Mouse (Mus musculus) liver, embryonic 13.5 days (tissue): ENCODE measurements around the gene 1600002K03Rik. TPM values are rescaled to one million over a fixed set of nuclear protein-coding genes. Genes with fewer than 3 reads are reported as not detected.

ENCODE experiments used
- ATAC-seq: fragments of 200-750 bp; cut with Nextera tagmentation; 2 replicates; pipeline ENCODE4 v1.8.0; 2017; ENCODE audit warnings: low read depth, mild to moderate bottlenecking, moderate number of reproducible peaks, moderate library complexity
- DNase-seq: peaks from one replicate; pipeline ENCODE4 v3.0.0; 2022
- H3K27ac ChIP-seq: fragments of 300-500 bp; sonication (generic); 2 replicates; pipeline ENCODE4 v1.5.1; 2015; ENCODE audit warnings: moderate library complexity, mild to moderate bottlenecking, inconsistent platforms
- H3K27me3 ChIP-seq: fragments of 300-500 bp; sonication (generic); 2 replicates; pipeline ENCODE4 v1.6.1; 2015; ENCODE audit warnings: mild to moderate bottlenecking, inconsistent platforms
- H3K36me3 ChIP-seq: fragments of 300-500 bp; sonication (generic); 2 replicates; pipeline ENCODE4 v1.6.1; 2015; ENCODE audit warnings: mild to moderate bottlenecking, inconsistent platforms
- H3K4me1 ChIP-seq: fragments of 300-500 bp; sonication (generic); replicated peaks from 2 replicates; pipeline ENCODE4 v1.6.1; 2015; ENCODE audit warnings: inconsistent platforms
- H3K4me2 ChIP-seq: fragments of 300-500 bp; sonication (generic); 2 replicates; pipeline ENCODE4 v1.6.1; 2015; ENCODE audit warnings: inconsistent platforms, mild to moderate bottlenecking, moderate library complexity
- H3K4me3 ChIP-seq: fragments of 300-500 bp; sonication (generic); replicated peaks from 2 replicates; pipeline ENCODE4 v1.5.1; 2015; ENCODE audit warnings: mild to moderate bottlenecking, inconsistent platforms
- H3K9ac ChIP-seq: fragments of 300-500 bp; sonication (generic); 2 replicates; pipeline ENCODE4 v1.6.1; 2015; ENCODE audit warnings: mild to moderate bottlenecking, inconsistent platforms
- H3K9me3 ChIP-seq: fragments of 300-500 bp; sonication (generic); replicated peaks from 2 replicates; pipeline ENCODE4 v1.6.1; 2016; ENCODE audit warnings: inconsistent platforms
- WGBS: fragments of 180-500 bp; shearing (Covaris S2); methylation state at CpG from one replicate; pipeline ENCODE4 v1.1.7; 2015; ENCODE audit not compliant: insufficient replicate concordance; 5-methylcytosine and 5-hydroxymethylcytosine counted together
- polyA plus RNA-seq: library from polyadenylated mRNA; unstranded; fragments of >200 nt; fragmentation: Nextera tagmentation; extraction: Ambion mirVana; gene quantifications from 2 replicates; pipeline ENCODE4 v1.2.1, GENCODE M21; 2015

1600002K03Rik gene
- polyA plus RNA-seq, 1 experiment from 2014 or later = 14.8 TPM

DNA sequence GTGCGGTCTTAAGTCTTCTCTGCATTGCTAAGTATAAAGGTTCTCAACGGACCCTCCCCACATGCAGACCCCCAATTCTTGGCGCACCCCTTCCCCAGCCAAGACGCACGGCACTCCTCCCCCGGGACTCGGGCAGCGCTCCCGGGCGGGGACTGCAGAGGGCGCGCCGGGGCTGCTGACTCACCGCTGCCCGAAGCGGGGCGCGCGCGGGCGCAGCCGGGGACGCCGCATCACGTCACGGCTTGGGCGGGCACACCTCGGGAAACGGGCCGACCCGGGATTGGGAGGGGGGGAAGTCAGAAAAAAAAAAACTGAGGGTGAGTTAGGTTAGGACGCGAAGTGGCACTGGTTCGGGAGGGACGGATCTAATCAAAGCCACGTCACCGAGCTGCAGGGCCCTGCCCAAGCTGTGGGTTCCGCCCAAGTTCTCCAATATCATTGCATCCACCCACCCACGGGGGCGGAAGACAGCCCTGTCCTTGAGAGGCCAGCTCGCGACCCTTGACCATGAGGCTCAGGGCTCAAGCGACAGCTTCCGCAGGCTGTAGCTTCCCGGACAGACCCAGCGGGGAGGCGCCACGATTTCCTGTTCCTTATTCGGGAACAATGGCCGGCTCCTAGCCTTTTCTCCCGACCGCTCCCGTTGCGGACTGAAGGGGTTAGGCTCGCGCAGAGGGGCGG, 24.0 kb upstream of the 1600002K03Rik start:
- peak; percentile 56 for ATAC-seq
- H3K36me3 ChIP-seq = peaks cover 71% of the 10 kb centered on the region
- peaks cover 88% of the 10 kb centered on the region for H3K4me1 ChIP-seq

DNA sequence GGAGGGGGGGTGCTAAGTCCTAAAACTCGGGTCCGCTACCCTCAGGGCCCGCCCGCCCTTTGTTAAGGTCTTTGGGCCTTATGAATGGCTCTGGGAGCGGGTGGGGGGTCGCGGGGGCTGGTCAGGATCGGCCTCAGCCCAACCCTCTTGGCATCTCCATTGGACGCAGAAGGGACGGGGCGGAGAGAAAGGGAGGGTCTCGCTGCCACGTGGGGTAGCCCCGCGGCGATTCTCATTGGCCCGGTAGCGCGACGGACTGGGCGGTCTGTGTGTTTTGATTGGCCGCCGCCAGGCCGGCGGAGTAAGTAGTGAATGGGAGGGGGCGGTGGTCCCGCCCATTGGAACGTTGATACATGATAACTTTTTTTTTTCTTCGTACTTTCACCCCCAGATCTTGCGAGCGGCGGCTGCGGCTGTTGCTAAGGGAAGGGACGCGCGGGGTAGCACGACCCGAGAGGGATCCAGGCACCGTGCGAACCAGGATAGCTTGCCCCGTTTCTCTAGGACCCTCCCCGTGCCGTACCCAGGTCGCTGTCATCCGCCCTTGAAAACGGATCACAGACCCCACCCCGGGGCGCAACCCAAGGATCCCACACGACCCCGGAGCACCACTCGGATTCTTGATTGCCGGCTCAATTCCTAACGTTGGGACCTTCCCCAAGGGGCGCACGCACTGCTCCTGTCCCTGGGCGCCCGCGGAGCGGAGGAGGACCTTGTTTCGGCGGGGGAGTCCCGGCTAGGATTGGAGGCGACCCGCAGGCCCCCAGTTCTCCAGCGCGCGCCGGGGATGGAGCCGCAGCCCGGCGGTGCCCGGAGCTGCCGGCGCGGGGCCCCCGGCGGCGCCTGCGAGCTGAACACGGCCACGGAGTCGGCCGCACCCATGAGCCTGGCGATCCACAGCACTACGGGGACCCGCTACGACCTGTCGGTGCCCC, 23.2 kb upstream of the 1600002K03Rik start:
- under 1% methylated on average over 81 of the region's 88 CpGs for WGBS
- ATAC-seq = peak; percentile 71

More for the DNA sequence above, 24.0 kb upstream of the 1600002K03Rik start:
- H3K9me3 ChIP-seq = no peaks in the 10 kb centered on the region
- under 1% methylated on average over 57 of the region's 57 CpGs for whole genome bisulfite sequencing
- peak; percentile 89 for DNase-seq
- peak overlapping the region; percentile 99 for H3K4me2 ChIP-seq
- peak overlapping the region; percentile 98 for H3K27ac ChIP-seq
- peak overlapping the region; percentile 91 for H3K4me3 ChIP-seq
- no peaks in the 10 kb centered on the region for H3K27me3 ChIP-seq
- peak overlapping the region; percentile 90 for H3K9ac ChIP-seq

DNA sequence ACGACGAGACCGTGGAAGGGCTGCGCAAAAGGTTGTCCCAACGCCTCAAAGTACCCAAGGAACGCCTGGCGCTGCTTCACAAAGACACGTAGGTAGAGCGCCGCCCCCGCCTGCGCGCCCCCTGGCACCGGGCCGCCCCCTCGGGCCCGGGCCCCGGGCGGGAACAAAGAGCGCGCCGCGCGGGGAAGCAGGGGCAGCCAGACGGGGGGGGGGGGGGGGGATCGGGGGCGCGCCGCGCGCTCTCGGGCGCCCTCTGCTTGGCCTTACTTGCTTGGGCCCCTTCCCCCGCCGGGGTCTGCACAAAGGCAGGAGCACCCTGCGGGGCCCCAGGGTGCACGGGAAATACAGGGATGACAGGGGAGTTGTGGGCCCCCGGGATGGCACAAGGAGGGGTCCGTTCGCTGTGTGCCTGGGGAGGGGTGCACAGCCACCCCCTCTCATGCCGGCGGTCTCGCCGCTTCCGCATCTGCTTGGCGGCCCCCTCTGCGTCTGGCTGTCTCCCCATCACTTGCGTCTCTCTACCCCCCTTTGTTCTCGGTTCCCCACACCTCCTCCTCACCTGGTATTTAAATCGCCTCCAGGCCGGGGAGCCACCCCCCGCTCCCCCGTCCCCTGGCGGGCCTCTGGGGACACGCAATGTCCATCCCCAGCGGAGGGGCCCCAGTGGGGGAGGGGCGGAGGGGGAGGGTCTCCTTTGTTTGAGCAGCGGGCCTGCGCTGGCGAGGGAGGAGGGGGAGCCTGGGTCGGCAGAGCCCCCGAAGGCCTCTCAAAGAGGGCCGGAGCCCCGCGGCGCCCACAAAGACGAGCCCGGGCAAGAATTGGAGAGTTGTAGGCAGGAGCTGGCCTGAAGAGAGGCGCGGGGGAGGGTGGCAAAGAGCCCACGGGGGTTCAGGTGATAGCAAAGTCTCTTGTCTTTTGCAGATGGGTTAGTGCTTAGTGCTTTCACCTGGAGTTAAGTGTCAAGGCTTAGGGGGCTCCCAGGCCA, 22.2 kb upstream of the 1600002K03Rik start:
- ATAC-seq (no peak), DNase-seq (no peak)
- Histone ChIP-seq H3K4me3 (peak overlapping the region; percentile 91), H3K9me3 (no peaks in the 10 kb centered on the region), H3K36me3 (peaks cover 71% of the 10 kb centered on the region), H3K27ac (peak overlapping the region; percentile 98), H3K4me1 (peaks cover 88% of the 10 kb centered on the region), H3K9ac (peak overlapping the region; percentile 91), H3K27me3 (no peaks in the 10 kb centered on the region), H3K4me2 (peak overlapping the region; percentile 99)
- under 1% methylated on average over 65 of the region's 71 CpGs for WGBS

More for the DNA sequence above, 23.2 kb upstream of the 1600002K03Rik start:
- H3K4me2 ChIP-seq = peak overlapping the region; percentile 99
- H3K9ac ChIP-seq = peak overlapping the region; percentile 91
- H3K27me3 ChIP-seq = no peaks in the 10 kb centered on the region
- peaks cover 71% of the 10 kb centered on the region for H3K36me3 ChIP-seq
- H3K4me3 ChIP-seq = peak overlapping the region; percentile 91
- peak; percentile 95 for DNase-seq
- peak overlapping the region; percentile 98 for H3K27ac ChIP-seq
- peaks cover 88% of the 10 kb centered on the region for H3K4me1 ChIP-seq
- no peaks in the 10 kb centered on the region for H3K9me3 ChIP-seq

DNA sequence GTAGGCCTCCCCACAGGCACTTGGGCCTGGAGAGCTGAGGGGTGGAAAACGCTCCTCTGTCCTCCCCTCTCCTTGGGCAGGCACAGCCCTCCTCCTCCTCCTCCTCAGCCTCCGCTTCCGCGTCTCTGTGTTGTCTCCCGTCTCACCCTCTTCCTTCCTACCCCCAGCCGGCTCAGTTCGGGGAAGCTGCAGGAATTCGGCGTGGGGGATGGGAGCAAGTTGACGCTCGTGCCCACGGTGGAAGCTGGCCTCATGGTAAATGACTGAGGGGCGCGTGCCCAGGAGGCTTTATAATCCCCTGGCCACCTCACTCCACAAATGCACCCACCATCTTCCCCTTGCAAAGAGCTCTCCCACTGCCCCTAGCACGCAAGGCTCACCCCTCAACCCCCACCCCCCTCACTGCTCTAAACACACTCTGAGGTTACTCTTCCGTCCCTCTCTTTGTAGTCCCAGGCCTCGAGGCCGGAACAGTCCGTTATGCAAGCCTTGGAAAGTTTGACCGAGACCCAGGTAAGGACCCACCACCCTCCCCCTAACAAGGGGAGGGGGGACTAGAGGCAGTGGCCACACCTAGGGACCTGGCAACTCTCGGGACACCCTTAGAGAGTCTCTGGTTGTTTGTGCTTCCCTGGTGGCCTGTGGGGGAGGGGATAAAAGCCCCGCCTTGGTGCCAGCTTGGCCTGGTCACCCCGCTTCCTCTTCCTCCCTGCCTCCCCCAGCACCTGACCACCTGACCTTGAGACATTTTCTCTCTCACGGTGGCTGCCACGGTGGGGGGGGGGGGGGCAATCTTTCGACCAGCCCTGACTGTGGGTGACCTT, 21.3 kb upstream of the 1600002K03Rik start:
- H3K36me3 ChIP-seq = peaks cover 71% of the 10 kb centered on the region
- H3K4me2 ChIP-seq = peak overlapping the region; percentile 99
- WGBS = 7% methylated on average over 26 of the region's 26 CpGs
- no peak for DNase-seq
- ATAC-seq = no peak
- peak overlapping the region; percentile 91 for H3K4me3 ChIP-seq
- H3K27ac ChIP-seq = peak overlapping the region; percentile 98
- no peaks in the 10 kb centered on the region for H3K9me3 ChIP-seq
- no peaks in the 10 kb centered on the region for H3K27me3 ChIP-seq
- peak overlapping the region; percentile 91 for H3K9ac ChIP-seq
- peaks cover 88% of the 10 kb centered on the region for H3K4me1 ChIP-seq

DNA sequence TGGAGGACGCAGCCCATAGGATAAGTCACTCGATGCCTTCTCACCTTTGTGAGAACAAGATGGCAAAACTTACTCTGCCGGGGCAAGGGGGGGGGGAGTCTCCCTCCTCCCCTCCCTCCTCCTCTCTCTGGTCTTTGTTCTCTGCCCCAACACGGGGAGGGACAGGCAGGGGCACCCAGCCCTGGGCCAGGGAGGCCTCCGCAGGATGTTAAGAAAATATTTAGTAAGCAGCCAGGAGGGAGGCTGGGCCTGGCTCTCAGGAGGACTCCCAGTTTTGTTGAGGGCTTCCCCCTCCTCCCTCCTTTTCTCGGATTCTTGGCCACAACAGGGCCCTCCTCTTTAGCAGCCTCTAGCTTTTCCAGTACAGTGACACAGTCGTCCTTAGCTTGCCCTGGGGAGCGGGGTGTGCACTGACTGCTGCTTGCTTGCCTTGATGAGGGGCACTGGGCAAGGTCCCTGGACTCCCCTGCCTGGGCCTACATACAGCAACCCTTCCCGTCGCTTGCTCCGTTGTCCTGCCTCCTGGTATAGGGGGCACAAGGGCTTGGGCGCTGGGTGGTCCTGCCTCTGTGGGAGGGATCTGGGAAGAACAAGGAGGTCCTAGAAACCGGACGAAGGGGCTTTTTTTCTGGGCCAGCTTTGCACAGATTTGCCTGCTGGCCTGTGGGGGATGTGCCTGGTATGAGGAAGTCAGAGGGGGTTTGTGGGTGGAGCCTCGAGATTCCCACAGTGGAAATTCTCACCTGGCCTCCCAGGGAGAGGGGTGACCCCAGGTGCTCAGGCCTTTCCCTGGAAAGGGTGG, 20.5 kb upstream of the 1600002K03Rik start:
- H3K36me3 ChIP-seq = peaks cover 77% of the 10 kb centered on the region
- peak overlapping the region; percentile 91 for H3K4me3 ChIP-seq
- H3K9me3 ChIP-seq = no peaks in the 10 kb centered on the region
- peak overlapping the region; percentile 99 for H3K4me2 ChIP-seq
- peaks cover 87% of the 10 kb centered on the region for H3K4me1 ChIP-seq
- peak overlapping the region; percentile 98 for H3K27ac ChIP-seq
- DNase-seq (no peak), ATAC-seq (no peak)
- peak overlapping the region; percentile 91 for H3K9ac ChIP-seq
- 46% methylated on average over 15 of the region's 15 CpGs for WGBS
- H3K27me3 ChIP-seq = no peaks in the 10 kb centered on the region

DNA sequence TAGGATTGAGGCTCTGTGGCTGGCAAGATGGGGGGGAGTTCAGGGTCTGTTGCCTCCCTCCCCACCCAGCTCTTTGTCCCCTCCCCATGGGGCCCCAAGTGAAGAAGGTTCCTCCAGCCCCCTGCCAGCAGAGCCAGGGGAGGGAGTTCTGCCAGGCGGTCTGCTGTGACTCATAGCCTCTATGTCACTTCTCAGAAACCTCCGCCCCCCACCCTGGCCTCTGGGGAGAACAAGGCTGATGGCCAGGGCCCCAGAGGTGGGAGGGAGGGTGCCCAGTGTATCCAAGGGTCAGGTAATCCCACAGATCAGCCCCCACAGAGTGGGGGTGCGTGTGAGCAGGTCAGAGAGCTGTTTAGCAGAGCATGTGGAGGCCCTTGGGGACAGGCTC, 19.9 kb upstream of the 1600002K03Rik start:
- Histone ChIP-seq H3K9ac (peak overlapping the region; percentile 91), H3K27me3 (no peaks in the 10 kb centered on the region), H3K27ac (peak overlapping the region; percentile 98), H3K4me2 (peak overlapping the region; percentile 99), H3K4me1 (peaks cover 87% of the 10 kb centered on the region), H3K4me3 (peak overlapping the region; percentile 91), H3K9me3 (no peaks in the 10 kb centered on the region), H3K36me3 (peaks cover 80% of the 10 kb centered on the region)
- 59% methylated on average over 3 of the region's 3 CpGs for WGBS
- DNase-seq = no peak
- ATAC-seq = no peak

DNA sequence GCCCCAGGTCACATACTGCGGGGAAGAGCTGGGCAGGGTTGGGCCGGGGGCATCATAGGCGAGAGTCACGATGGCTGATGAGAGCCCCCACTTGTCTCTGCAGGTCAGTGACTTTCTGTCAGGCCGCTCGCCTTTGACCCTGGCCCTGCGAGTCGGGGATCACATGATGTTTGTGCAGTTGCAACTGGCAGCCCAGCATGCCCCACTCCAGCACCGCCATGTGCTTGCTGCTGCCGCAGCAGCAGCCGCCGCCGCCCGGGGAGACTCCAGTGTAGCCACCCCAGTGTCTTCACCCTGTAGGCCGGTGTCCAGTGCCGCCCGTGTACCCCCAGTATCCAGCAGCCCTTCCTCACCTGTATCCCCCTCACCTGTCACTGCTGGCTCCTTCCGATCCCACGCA, 19.0 kb upstream of the 1600002K03Rik start:
- ATAC-seq = no peak
- H3K4me1 ChIP-seq = peaks cover 89% of the 10 kb centered on the region
- WGBS = 76% methylated on average over 19 of the region's 19 CpGs
- H3K4me2 ChIP-seq = peak overlapping the region; percentile 99
- peaks cover 80% of the 10 kb centered on the region for H3K36me3 ChIP-seq
- H3K9me3 ChIP-seq = no peaks in the 10 kb centered on the region
- H3K4me3 ChIP-seq = peak overlapping the region; percentile 91
- H3K9ac ChIP-seq = peak overlapping the region; percentile 91; the same call in 1 of the 2 replicates
- no peak for DNase-seq
- no peaks in the 10 kb centered on the region for H3K27me3 ChIP-seq
- peak overlapping the region; percentile 98 for H3K27ac ChIP-seq

DNA sequence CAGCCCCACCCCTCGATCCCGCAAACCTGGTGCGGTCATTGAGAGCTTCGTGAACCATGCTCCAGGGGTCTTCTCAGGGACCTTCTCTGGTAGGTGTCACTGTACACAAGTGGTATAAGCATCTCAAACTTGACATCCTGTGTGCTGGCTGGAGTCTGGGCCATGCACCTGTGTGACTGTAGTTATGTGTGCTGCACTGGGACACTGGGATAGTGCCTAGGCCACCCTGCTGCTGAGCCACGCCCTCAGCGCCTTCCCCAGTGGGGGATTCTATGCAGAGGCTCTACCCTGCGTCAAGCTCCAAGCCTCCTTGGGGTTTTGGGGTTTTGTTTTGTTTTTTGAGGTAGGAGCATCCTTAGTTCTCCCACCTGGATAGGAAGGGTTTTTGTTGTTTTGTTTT, 18.4 kb upstream of the 1600002K03Rik start:
- Histone ChIP-seq H3K9ac (no peak overlapping the region), H3K27me3 (no peaks in the 10 kb centered on the region), H3K4me2 (0 out of 2 replicates have a peak overlapping the region, but pooled peaks have one; percentile 8), H3K4me1 (peaks cover 96% of the 10 kb centered on the region), H3K36me3 (peaks cover 80% of the 10 kb centered on the region), H3K27ac (peak overlapping the region; percentile 98; the same call in 1 of the 2 replicates), H3K9me3 (no peaks in the 10 kb centered on the region), H3K4me3 (no peak overlapping the region)
- no peak for DNase-seq
- WGBS = 87% methylated on average over 7 of the region's 7 CpGs
- no peak for ATAC-seq

DNA sequence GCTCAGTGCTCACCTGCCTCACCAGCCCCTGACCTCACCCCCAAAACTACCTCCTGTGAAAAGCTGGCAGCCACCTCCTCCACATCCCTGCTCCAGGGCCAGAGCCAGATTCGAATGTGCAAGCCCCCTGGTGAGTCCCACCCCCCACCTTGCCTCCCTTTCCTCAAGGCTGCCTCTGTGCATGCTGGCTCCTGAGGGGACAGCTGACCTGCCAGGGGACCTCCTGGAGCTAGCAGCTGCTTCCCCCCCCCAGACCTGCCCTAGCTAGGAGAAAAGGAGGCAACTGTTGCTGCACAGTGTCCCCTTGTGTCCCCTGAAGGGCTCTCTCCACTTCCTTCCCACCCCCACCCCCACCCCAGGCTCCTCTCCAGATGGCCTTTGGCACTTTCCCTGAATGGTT, 17.5 kb upstream of the 1600002K03Rik start:
- ATAC-seq = no peak
- no peak overlapping the region for H3K9ac ChIP-seq
- peaks cover 95% of the 10 kb centered on the region for H3K4me1 ChIP-seq
- peak overlapping the region; percentile 27; the same call in 1 of the 2 replicates for H3K27ac ChIP-seq
- DNase-seq = no peak
- H3K36me3 ChIP-seq = peaks cover 73% of the 10 kb centered on the region
- no peaks in the 10 kb centered on the region for H3K9me3 ChIP-seq
- no peaks in the 10 kb centered on the region for H3K27me3 ChIP-seq
- H3K4me3 ChIP-seq = no peak overlapping the region
- WGBS = 81% methylated on average over 1 of the region's 1 CpGs
- H3K4me2 ChIP-seq = no peak overlapping the region
